Mouse (Mus musculus): ENCODE data around the gene Pim2.

DNA sequence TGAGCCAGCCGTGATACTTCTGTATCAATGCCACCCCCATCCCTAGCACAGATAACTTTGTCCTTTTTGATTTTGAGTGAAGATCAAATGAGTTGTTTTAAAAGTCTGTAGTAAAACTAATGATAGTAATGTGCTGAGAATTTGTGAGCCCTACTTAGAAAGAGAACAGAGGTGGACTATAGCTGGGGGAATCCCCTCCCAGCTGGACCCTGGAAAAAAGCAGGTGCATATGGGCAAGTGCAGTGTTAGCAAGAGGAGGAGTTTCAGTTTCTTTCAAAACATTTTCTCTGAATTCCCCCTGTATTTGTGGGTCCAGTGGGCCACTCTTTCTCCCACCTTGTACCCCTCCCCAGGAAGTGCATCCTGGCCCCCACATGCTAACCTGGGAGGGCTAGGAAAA lies 14.9 kb upstream of the Pim2 start:
- TF ChIP-seq CTCF (IDR thresholded peaks at IDR 0.05; ENCODE audit: low read depth) (no peak), EP300 (optimal IDR thresholded peaks at IDR 0.05) (no peak)

All from stomach, postnatal 0 days (tissue).